Comparison of ENCODE assay signal across 8 mouse cellular contexts in the genomic region with DNA sequence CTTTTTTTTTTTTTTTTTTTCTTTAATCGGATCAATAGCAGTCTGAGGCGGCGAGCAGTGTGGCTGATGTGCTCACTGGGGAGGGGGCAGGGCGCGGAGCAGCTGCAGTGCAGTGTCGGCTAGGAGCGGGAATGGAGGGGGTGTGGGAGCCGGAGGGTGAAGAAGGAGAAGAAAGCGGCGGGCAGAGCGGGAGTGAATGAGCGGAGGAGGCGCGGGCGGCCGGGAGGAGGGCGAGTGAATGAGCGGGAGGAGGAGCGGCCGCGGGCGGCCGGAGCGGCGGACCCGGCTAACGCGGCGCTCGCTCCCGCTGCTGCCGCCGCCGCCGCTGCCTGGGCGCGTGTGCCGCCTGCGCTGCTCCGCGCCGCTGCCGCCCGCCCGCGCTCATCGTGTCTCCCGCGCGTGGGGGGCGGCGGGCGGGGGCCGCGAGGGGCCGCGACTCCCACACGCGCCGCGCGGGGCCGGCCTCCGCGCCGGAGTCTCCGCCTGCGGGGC. TPM values are rescaled to one million over a fixed set of nuclear protein-coding genes. Genes with fewer than 3 reads are reported as not detected.
A peak's percentile ranks its signal among the peaks of the same experiment; 100 is the strongest.
DNase-seq lines count a peak whose midpoint lies in the region; ATAC-seq and TF ChIP-seq lines count a peak whose summit lies in the region.

Gene Nova1 (minus strand): TSS at position 74 of the 492 bp plus-strand sequence.

- H3K79me2 ChIP-seq in heart, adult 2 months (replicated peaks; ENCODE audit: control insufficient read depth, insufficient read depth, low read length), result no peaks in the 10 kb centered on the region

- H3K27ac ChIP-seq in embryonic facial prominence, embryonic 11.5 days (replicated peaks; ENCODE audit: low read depth, low read length), result peak within 1 kb of the TSS; percentile 77
- peak within 1 kb of the TSS; percentile 40 for H3K27ac ChIP-seq in heart, adult 2 months
- no peak within 1 kb of the TSS for H3K27ac ChIP-seq in kidney, adult 2 months (ENCODE audit: insufficient read depth, low read depth, low read length)
- H3K27ac ChIP-seq in limb, embryonic 12.5 days, result peak within 1 kb of the TSS; percentile 78
- H3K27ac ChIP-seq in midbrain, embryonic 16.5 days (ENCODE audit: low read length), result peak within 1 kb of the TSS; percentile 100

- no peaks in the 10 kb centered on the region for H3K4me1 ChIP-seq in embryonic facial prominence, embryonic 11.5 days (ENCODE audit: control insufficient read depth, insufficient read depth, low read length)
- no peaks in the 10 kb centered on the region for H3K4me1 ChIP-seq in heart, adult 2 months (ENCODE audit: control insufficient read depth, insufficient read depth, low read length)
- H3K4me1 ChIP-seq in kidney, adult 2 months (ENCODE audit: control insufficient read depth, insufficient read depth, low read length), result no peaks in the 10 kb centered on the region
- H3K4me1 ChIP-seq in limb, embryonic 12.5 days (replicated peaks), result no peaks in the 10 kb centered on the region
- no peaks in the 10 kb centered on the region for H3K4me1 ChIP-seq in midbrain, embryonic 16.5 days (ENCODE audit: control insufficient read depth, insufficient read depth, low read length)

- ATAC-seq in embryonic facial prominence, embryonic 11.5 days (replicated peaks; ENCODE audit: insufficient number of reproducible peaks, low FRiP score, low TSS enrichment, low read depth), result peak; percentile 83
- ATAC-seq in limb, embryonic 12.5 days (ENCODE audit: insufficient number of reproducible peaks, insufficient read depth, low FRiP score, low TSS enrichment, low read depth), result peak; percentile 75
- ATAC-seq in midbrain, embryonic 16.5 days, result peak; percentile 89

- WGBS in embryonic facial prominence, embryonic 11.5 days, result 1% methylated on average over 24 of the region's 68 CpGs
- WGBS in heart, adult 2 months, result 16% methylated on average over 35 of the region's 68 CpGs
- 10% methylated on average over 65 of the region's 68 CpGs for WGBS in kidney, adult 2 months
- under 1% methylated on average over 25 of the region's 68 CpGs for WGBS in limb, embryonic 12.5 days
- under 1% methylated on average over 26 of the region's 68 CpGs for WGBS in midbrain, embryonic 16.5 days

- DNase-seq in layer of hippocampus, adult 11-12 months (ENCODE audit: low spot score), result peak; percentile 78
- no peak for DNase-seq in layer of hippocampus, adult 9-10 months (ENCODE audit: low spot score)
- peak; percentile 65 for DNase-seq in embryonic facial prominence, embryonic 11.5 days (ENCODE audit: low spot score)
- peak; percentile 68 to 76 for DNase-seq in heart, adult 2 months
- DNase-seq in kidney, adult 2 months, result peak; percentile 55
- peak; percentile 80 for DNase-seq in testis, postnatal 10 days (ENCODE audit: low spot score)

- TF ChIP-seq POLR2A in heart, adult 2 months (IDR thresholded peaks at IDR 0.05; ENCODE audit: insufficient read depth, low read depth, low read length), result no peak
- no peak for TF ChIP-seq POLR2A in kidney, adult 2 months (IDR thresholded peaks at IDR 0.05; ENCODE audit: low read depth, low read length)

- H3K4me3 ChIP-seq in embryonic facial prominence, embryonic 11.5 days (ENCODE audit: low read depth, low read length), result peak within 1 kb of the TSS; percentile 70
- peak within 1 kb of the TSS; percentile 82 for H3K4me3 ChIP-seq in heart, adult 2 months
- peak within 1 kb of the TSS; percentile 94 for H3K4me3 ChIP-seq in kidney, adult 2 months (ENCODE audit: insufficient read depth, low read depth, low read length)
- peak within 1 kb of the TSS; percentile 70 for H3K4me3 ChIP-seq in limb, embryonic 12.5 days (replicated peaks)
- H3K4me3 ChIP-seq in midbrain, embryonic 16.5 days (ENCODE audit: low read depth, low read length), result peak within 1 kb of the TSS; percentile 74

- H3K9ac ChIP-seq in embryonic facial prominence, embryonic 11.5 days (replicated peaks; ENCODE audit: low read length), result peak within 1 kb of the TSS; percentile 69
- H3K9ac ChIP-seq in heart, adult 2 months (ENCODE audit: low read depth, low read length), result peak within 1 kb of the TSS; percentile 53
- H3K9ac ChIP-seq in limb, embryonic 12.5 days (replicated peaks), result peak within 1 kb of the TSS; percentile 69
- peak within 1 kb of the TSS; percentile 98 for H3K9ac ChIP-seq in midbrain, embryonic 16.5 days (ENCODE audit: low read depth, low read length)

- no peaks in the 10 kb centered on the region for H3K9me3 ChIP-seq in embryonic facial prominence, embryonic 11.5 days (replicated peaks; ENCODE audit: control insufficient read depth, low read length)
- H3K9me3 ChIP-seq in limb, embryonic 12.5 days, result no peaks in the 10 kb centered on the region
- no peaks in the 10 kb centered on the region for H3K9me3 ChIP-seq in midbrain, embryonic 16.5 days (replicated peaks; ENCODE audit: control insufficient read depth, low read length, poor library complexity, severe bottlenecking)

- intact Hi-C loops in heart, adult 2 months (cut with DNase I), result no loop called here

- H3K36me3 ChIP-seq in embryonic facial prominence, embryonic 11.5 days (replicated peaks; ENCODE audit: control insufficient read depth, insufficient read depth, low read depth, low read length), result no peaks in the 10 kb centered on the region
- H3K36me3 ChIP-seq in heart, adult 2 months (ENCODE audit: control insufficient read depth, insufficient read depth, low read length), result no peaks in the 10 kb centered on the region
- no peaks in the 10 kb centered on the region for H3K36me3 ChIP-seq in kidney, adult 2 months (ENCODE audit: control insufficient read depth, insufficient read depth, low read length)
- no peaks in the 10 kb centered on the region for H3K36me3 ChIP-seq in limb, embryonic 12.5 days
- H3K36me3 ChIP-seq in midbrain, embryonic 16.5 days (ENCODE audit: control insufficient read depth, insufficient read depth, low read length), result no peaks in the 10 kb centered on the region

- peak within 1 kb of the TSS; percentile 71 for H3K4me2 ChIP-seq in embryonic facial prominence, embryonic 11.5 days (ENCODE audit: low read depth, low read length)
- peak within 1 kb of the TSS; percentile 88 for H3K4me2 ChIP-seq in limb, embryonic 12.5 days
- H3K4me2 ChIP-seq in midbrain, embryonic 16.5 days (ENCODE audit: low read length), result peak within 1 kb of the TSS; percentile 77

- no peak for TF ChIP-seq EP300 in heart, adult 2 months (IDR thresholded peaks at IDR 0.05; ENCODE audit: insufficient read depth, low read depth, low read length)

- H3K27me3 ChIP-seq in embryonic facial prominence, embryonic 11.5 days (ENCODE audit: control insufficient read depth, insufficient read depth, low read length), result no peaks in the 10 kb centered on the region
- H3K27me3 ChIP-seq in heart, adult 2 months (ENCODE audit: control insufficient read depth, insufficient read depth, low read length), result no peaks in the 10 kb centered on the region
- no peaks in the 10 kb centered on the region; the same call in 1 of the 2 replicates for H3K27me3 ChIP-seq in kidney, adult 2 months (replicated peaks; ENCODE audit: control insufficient read depth, insufficient read depth, low read length)
- H3K27me3 ChIP-seq in limb, embryonic 12.5 days, result peaks cover 27% of the 10 kb centered on the region
- no peaks in the 10 kb centered on the region; the same call in 1 of the 2 replicates for H3K27me3 ChIP-seq in midbrain, embryonic 16.5 days (ENCODE audit: control insufficient read depth, insufficient read depth, low read depth, low read length)

- TF ChIP-seq CTCF in heart, adult 2 months (IDR thresholded peaks at IDR 0.05), result no peak
- no peak for TF ChIP-seq CTCF in kidney, adult 2 months (conservative IDR thresholded peaks at IDR 0.05; ENCODE audit: insufficient read depth, insufficient read length, low read depth, low read length)

RNA-seq across cellular contexts. Expression of gene Nova1, which starts in this region (rescaled TPM):
- 3.7 and 5.0 TPM in 2 replicates for polyA plus RNA-seq in embryonic facial prominence, embryonic 11.5 days (2014; fragmentation: Nextera tagmentation; extraction: Ambion mirVana)
- 1 to 10 TPM; 1.8 to 2.9 TPM for total RNA-seq in heart, adult 2 months (2021)
- polyA plus RNA-seq in heart, adult 2 months (2012; rRNA removed), result 0.88 and 2.2 TPM in 2 replicates
- 0.30 and 0.58 TPM in 2 replicates for polyA plus RNA-seq in kidney, adult 2 months (2012; rRNA removed)
- polyA plus RNA-seq in limb, embryonic 12.5 days (2016; fragmentation: Nextera tagmentation; extraction: Ambion mirVana), result 1.1 and 1.4 TPM in 2 replicates
- polyA plus RNA-seq in midbrain, embryonic 16.5 days (2015; fragmentation: Nextera tagmentation; extraction: Ambion mirVana), result 104 and 108 TPM in 2 replicates

Comparison
In these comparisons a context has a peak if more than half of its experiments do, and no peak if none do; other contexts are left out.
1. RNA of gene Nova1 (polyA plus RNA-seq): 104 to 108 TPM in midbrain, embryonic 16.5 days; 3.7 to 5.0 TPM in embryonic facial prominence, embryonic 11.5 days, 1.1 to 1.4 TPM in limb, embryonic 12.5 days, 0.88 to 2.2 TPM in heart, adult 2 months and 0.30 to 0.58 TPM in kidney, adult 2 months; every median in the first group is over 10 times any median in the second.
2. Peak in DNase-seq and H3K4me3 ChIP-seq in kidney, adult 2 months; RNA of the gene not detected or under 1 TPM.
3. Peak in every context shown above with its lines, with median percentiles within 50 percentile points of each other: ATAC-seq, H3K4me2 ChIP-seq, H3K4me3 ChIP-seq and H3K9ac ChIP-seq.